Mouse (Mus musculus) lung, postnatal 25 days (tissue): ENCODE results near the gene Plpp7.

Experiments
- DNase-seq: peaks from one replicate; pipeline ENCODE4 v3.0.0; 2022; ENCODE audit warnings: low spot score

The Plpp7 gene

GRCm38 (mm10) chr2:32139377-32139776 is 44.0 kb downstream of the Plpp7 start:
- no peak for DNase-seq

GRCm38 (mm10) chr2:32140498-32140934 is 45.2 kb downstream of the Plpp7 start:
- no peak for DNase-seq

DNA sequence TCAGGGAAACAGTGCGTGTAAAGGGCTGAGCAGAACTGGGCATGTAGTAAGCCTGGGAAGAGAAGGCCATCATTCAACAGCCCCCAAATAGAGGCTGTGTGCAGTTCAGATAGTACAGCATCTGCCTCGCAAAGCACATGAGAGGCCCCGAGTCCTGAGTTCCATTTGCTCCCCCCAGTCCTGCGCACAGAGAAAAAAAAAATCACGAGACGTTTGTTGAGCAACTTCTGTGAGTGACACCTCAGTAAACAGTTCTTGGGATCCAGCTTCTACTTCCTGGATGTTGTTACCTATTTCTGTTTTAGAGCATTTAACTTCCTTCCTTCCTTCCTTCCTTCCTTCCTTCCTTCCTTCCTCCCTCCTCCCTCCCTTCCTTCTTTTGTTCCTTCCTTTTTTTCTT is 46.3 kb downstream of the Plpp7 start:
- DNase-seq = no peak

- DNase-seq = no peak
These were observed 47.0 kb downstream of the Plpp7 start for GRCm38 (mm10) chr2:32142368-32142767.

DNA sequence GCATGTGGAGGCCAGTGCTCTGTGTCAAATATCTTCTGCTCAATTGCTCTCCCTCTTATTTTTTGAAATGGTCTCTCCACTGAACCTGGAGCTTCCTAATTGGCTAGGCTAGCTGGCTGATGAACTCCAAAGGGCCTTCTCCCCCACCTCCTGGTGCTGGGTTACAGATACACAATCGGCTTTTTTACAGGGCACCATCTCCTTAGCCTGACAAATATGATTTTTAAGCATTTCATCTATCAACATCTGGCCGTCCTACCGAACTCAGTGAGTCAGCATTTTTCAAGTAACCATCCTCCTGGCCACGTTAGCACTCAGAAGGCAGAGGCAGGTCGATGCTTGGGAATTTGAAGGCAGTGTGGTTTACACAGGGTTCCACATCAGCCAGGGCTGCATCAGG is 49.3 kb downstream of the Plpp7 start:
- no peak for DNase-seq

DNA sequence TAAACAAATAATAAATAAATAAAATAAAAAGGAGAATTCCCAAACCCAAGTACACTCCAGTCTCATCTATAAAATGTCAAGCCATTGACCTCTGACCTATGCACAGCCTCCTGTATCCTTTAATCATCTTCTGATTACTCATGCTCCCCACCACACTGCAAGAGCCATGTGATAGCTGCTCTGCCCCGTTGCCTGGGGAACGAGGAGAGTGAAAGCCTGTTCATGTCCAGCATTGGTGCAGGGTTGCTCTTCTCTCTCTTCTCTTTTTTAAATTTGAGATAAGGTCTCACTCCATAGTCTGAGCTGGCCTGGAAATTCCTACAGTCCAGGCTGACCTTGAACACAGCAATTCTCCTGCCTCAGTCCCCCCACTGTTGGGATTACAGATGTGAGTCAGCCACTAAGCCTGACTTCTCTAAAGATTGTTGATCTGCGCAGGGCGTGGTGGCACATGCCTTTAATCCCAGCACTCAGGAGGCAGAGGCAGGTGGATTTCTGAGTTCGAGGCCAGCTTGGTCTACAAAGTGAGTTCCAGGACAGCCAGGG is 51.4 kb downstream of the Plpp7 start:
- DNase-seq = no peak

GRCm38 (mm10) chr2:32150135-32150534 is 54.8 kb downstream of the Plpp7 start:
- no peak for DNase-seq

GRCm38 (mm10) chr2:32150562-32150923 is 55.2 kb downstream of the Plpp7 start:
- no peak for DNase-seq

GRCm38 (mm10) chr2:32150924-32151659 is 55.8 kb downstream of the Plpp7 start, which contains the start of gene Prrc2b:
Prrc2b (plus strand) TSS chr2:32151082.
- DNase-seq = peak; percentile 68

GRCm38 (mm10) chr2:32151660-32152366 is 56.5 kb downstream of the Plpp7 start:
- DNase-seq = no peak

- DNase-seq = no peak
These were observed 57.2 kb downstream of the Plpp7 start for GRCm38 (mm10) chr2:32152367-32153034.

- DNase-seq = peak; percentile 73
These were observed 57.9 kb downstream of the Plpp7 start for GRCm38 (mm10) chr2:32153041-32153790.

DNA sequence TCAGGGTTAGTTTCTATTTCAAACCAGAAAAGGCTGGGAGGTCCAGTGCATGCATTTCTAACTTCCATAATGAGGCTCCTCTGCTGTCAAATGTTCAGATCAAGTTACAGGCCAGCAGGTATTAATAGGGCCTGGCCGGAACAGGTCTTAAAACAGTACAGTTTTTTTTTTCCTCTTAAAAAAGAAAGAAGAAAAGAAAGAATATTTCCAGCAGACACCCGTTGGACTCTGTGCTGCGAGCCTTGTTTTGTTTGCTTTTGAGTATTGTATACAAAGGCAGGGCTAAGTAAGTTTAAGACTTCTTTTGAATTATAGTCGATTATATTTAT is 58.4 kb downstream of the Plpp7 start:
- no peak for DNase-seq

DNA sequence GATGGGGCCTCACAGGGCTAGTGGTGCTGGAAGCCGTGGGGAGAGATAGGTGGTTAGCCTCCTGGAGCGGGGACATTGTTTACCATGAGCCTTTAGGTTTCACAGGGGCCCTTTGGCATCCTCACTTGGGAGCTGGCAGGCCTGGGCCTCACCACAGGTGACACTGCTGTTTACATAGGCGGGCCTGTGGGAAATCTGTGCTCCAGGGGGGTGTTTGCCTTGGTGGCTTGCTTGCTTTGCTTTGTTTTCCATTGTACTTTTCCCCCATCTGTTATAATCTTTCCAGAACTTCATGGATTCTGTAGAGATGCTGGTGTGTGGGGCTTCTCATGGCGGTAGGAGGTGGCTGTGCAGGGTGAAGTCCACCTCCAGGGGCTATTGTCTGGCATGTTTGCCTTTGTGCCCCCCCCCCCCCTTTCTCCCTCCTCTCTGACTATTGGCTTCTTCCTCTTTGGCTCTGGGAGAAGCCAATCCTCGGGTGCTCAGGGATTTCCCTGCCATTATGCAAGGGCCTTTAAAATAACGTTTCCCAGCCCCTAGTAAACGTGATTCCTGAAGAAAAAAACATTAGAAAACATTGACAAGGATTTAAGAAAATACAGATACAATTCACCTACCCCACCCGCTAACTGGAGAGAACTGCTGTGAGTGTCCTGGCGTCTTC is 59.1 kb downstream of the Plpp7 start:
- DNase-seq = no peak

- DNase-seq = no peak
These were observed 59.7 kb downstream of the Plpp7 start for GRCm38 (mm10) chr2:32154998-32155541.

DNA sequence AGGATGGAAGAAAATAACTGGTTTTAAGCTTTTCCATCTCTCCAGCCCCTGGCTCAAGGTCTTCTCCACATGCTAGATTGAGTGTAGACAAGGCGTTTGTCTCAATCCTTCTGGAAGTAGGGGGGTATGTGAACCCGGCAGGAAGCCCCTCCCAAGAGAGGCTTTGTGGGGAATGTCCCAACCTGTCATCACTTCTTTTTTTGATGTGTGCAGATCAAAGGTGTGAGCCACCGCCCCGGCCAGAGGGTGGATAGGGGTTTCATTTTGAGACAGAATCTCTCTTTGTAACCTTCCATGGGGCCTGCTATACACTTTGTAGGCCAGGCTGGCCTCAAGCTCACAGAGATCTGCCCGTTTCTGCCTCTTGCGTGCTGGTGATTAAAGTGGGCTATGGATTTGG is 60.3 kb downstream of the Plpp7 start:
- DNase-seq = no peak

- DNase-seq = no peak
These were observed 61.3 kb downstream of the Plpp7 start for GRCm38 (mm10) chr2:32156645-32157044.

DNA sequence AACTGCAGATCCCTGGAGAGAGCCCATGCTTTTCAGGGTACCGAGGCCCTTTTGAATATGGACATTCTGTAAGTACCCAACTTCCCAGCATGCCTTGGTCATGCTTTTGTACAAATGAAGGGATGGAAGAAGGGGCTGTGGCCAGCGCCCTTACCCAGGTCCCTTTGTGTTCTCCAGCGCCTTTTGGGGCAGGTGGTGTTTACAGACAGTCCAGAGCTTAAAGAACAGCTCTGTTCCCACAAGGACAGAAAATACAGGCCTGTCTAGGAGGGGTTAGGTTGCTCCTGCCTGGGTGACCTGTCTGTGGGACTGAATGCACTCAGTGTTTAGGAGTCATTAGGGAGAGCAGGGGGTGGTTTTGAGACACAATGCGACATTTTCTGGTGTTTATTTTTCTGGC is 62.0 kb downstream of the Plpp7 start:
- no peak for DNase-seq

GRCm38 (mm10) chr2:32158616-32159239 is 63.4 kb downstream of the Plpp7 start:
- no peak for DNase-seq
